Mouse (Mus musculus) heart, embryonic 11.5 days (tissue): ENCODE measurements around the gene Ddx39b. TPM values are rescaled to one million over a fixed set of nuclear protein-coding genes. Genes with fewer than 3 reads are reported as not detected.
A peak's percentile ranks its signal among the peaks of the same experiment; 100 is the strongest.

Source experiments
- ATAC-seq: fragments of 200-750 bp; cut with Nextera tagmentation; replicated peaks from 2 replicates; pipeline ENCODE4 v1.8.0; 2017; ENCODE audit warnings: moderate library complexity; ENCODE audit not compliant: insufficient number of reproducible peaks, low FRiP score, low TSS enrichment
- H3K27ac ChIP-seq: fragments of 300-500 bp; sonication (generic); 2 replicates; pipeline ENCODE4 v1.5.1; 2014; ENCODE audit warnings: mild to moderate bottlenecking, low read depth, low read length
- H3K27me3 ChIP-seq: fragments of 300-500 bp; sonication (generic); 2 replicates; pipeline ENCODE4 v1.6.1; 2014; ENCODE audit warnings: mild to moderate bottlenecking, low read length, mixed read lengths; ENCODE audit not compliant: control insufficient read depth, insufficient read depth
- H3K36me3 ChIP-seq: fragments of 300-500 bp; sonication (generic); 2 replicates; pipeline ENCODE4 v1.6.1; 2014; ENCODE audit warnings: mild to moderate bottlenecking, low read length, moderate library complexity, mixed read lengths; ENCODE audit not compliant: control insufficient read depth, insufficient read depth
- H3K4me1 ChIP-seq: fragments of 300-500 bp; sonication (generic); 2 replicates; pipeline ENCODE4 v1.6.1; 2014; ENCODE audit warnings: low read length; ENCODE audit not compliant: control insufficient read depth, insufficient read depth
- H3K4me2 ChIP-seq: fragments of 300-500 bp; sonication (generic); 2 replicates; pipeline ENCODE4 v1.6.1; 2014; ENCODE audit warnings: mild to moderate bottlenecking, moderate library complexity
- H3K4me3 ChIP-seq: fragments of 300-500 bp; sonication (generic); 2 replicates; pipeline ENCODE4 v1.5.1; 2014; ENCODE audit warnings: low read depth, low read length
- H3K9ac ChIP-seq: fragments of 300-500 bp; sonication (generic); 2 replicates; pipeline ENCODE4 v1.6.1; 2014; ENCODE audit warnings: mild to moderate bottlenecking, low read depth, low read length, moderate library complexity
- H3K9me3 ChIP-seq: fragments of 300-500 bp; sonication (generic); replicated peaks from 2 replicates; pipeline ENCODE4 v1.6.1; 2016; ENCODE audit warnings: low read length; ENCODE audit not compliant: control insufficient read depth
- whole genome bisulfite sequencing: fragments of 180-500 bp; shearing (Covaris S2); extraction: QIAGEN DNeasy Blood & Tissue Kit; methylation state at CpG from one replicate; pipeline ENCODE4 v1.1.7; 2014; ENCODE audit not compliant: insufficient replicate concordance; 5-methylcytosine and 5-hydroxymethylcytosine counted together
- polyA plus RNA-seq: library from polyadenylated mRNA; unstranded; fragments of >200 nt; fragmentation: Nextera tagmentation; extraction: Ambion mirVana; gene quantifications from 2 replicates; pipeline ENCODE4 v1.2.1, GENCODE M21; 2014

Gene Ddx39b
- polyA plus RNA-seq, 1 experiment from 2014 or later = 318 TPM

DNA sequence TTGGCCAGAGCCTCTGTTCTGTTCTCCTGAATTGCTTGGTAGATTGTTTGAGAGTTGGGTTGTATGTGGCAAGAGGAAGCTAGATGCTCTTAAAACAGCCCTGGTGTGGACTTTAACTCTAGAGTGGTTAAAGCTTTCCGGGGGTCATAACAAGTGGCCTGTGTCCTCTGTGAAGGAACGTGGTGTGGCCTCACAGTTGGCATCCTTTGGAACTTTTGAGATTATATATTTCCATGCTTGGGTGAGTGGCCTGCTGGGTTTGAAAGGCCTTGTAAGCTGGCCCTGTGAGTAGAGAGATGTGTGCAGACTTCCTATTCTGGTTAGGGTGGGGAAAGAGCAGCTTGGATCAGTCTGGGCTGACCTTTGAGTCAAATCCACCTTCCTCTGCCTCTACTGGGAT lies 3.5 kb downstream of the Ddx39b start:
- H3K36me3 ChIP-seq = peaks cover 56% of the 10 kb centered on the region
- peak overlapping the region; percentile 96 for H3K4me2 ChIP-seq
- H3K4me3 ChIP-seq = peak overlapping the region; percentile 70; the same call in 1 of the 2 replicates
- H3K4me1 ChIP-seq = peaks cover 34% of the 10 kb centered on the region
- no peak for ATAC-seq
- H3K27me3 ChIP-seq = no peaks in the 10 kb centered on the region
- no peaks in the 10 kb centered on the region for H3K9me3 ChIP-seq
- 0 out of 2 replicates have a peak overlapping the region, but pooled peaks have one; percentile 94 for H3K9ac ChIP-seq
- no peak overlapping the region; the same call in 1 of the 2 replicates for H3K27ac ChIP-seq
- WGBS = 76% methylated on average over 2 of the region's 2 CpGs

DNA sequence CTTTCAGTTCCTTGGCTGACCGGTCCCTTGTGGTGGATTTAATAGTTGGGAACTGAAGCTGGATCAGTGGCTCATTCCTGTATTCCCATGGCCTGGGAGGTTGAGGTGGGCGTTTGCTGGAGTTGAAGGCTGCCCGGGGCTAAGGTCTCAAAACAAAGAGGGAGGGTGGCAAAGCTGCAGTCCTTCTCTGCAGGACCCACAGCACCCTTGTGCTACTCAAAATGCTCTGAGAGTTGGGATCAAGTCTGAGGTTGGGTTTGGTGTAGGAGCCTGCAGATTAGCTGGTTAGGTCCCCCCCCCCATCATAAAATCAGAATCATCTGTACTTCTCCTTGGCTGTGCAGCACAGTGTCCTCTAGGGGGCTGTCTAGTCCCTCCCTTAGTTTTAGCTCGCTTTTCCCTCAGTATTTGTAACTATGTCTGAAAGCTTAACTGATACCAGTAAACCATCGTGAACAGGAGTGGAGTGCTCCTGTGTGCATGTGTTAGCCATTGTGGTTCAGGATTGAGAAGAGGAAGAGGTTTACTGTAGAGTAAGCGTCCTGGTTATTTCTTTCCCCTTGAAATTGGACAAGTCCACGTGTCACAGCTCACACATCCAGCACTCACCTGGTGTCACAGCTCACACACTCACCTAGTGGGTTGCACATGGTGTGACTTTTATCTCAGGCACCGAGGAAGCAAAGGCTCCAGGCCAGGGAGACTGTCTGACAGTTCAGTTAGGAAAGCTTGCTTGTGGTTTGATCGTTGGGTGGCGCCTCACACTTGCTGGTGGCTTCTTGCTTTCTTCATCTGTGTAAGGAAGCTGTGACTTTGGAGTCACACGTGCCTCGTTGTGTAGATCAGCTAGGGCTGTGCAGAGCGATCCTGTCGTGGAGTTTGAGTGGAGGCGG lies 4.4 kb downstream of the Ddx39b start:
- H3K4me2 ChIP-seq = no peak overlapping the region; the same call in 1 of the 2 replicates
- no peaks in the 10 kb centered on the region for H3K27me3 ChIP-seq
- H3K4me1 ChIP-seq = peaks cover 28% of the 10 kb centered on the region
- no peak overlapping the region for H3K9ac ChIP-seq
- no peak for ATAC-seq
- 83% methylated on average over 15 of the region's 15 CpGs for WGBS
- H3K27ac ChIP-seq = no peak overlapping the region
- no peak overlapping the region for H3K4me3 ChIP-seq
- H3K9me3 ChIP-seq = no peaks in the 10 kb centered on the region
- H3K36me3 ChIP-seq = peaks cover 64% of the 10 kb centered on the region

DNA sequence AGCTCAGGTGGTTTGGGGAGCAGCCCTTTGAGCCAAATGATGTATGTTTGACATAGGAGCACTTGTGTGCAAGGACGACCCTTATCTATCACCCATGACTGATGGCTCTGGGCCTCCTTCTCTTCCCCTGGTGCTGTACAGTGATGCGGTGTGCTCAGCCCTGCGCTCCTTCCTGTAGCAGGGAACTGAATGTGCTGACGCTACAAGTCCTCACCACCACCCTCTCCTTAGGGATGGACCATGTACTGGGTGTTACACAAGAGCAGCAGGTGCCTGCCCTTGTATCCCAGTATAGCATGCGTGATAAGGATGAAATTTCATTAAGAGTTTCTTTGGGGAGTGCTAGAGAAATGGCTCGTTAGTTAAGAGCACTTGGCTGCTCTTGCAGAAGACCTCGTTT lies 5.6 kb downstream of the Ddx39b start:
- H3K9ac ChIP-seq = no peak overlapping the region
- 87% methylated on average over 7 of the region's 7 CpGs for WGBS
- H3K27ac ChIP-seq = no peak overlapping the region
- no peak overlapping the region for H3K4me3 ChIP-seq
- ATAC-seq = no peak
- H3K4me2 ChIP-seq = no peak overlapping the region
- peaks cover 71% of the 10 kb centered on the region for H3K36me3 ChIP-seq
- H3K27me3 ChIP-seq = no peaks in the 10 kb centered on the region
- peaks cover 28% of the 10 kb centered on the region for H3K4me1 ChIP-seq
- no peaks in the 10 kb centered on the region for H3K9me3 ChIP-seq

DNA sequence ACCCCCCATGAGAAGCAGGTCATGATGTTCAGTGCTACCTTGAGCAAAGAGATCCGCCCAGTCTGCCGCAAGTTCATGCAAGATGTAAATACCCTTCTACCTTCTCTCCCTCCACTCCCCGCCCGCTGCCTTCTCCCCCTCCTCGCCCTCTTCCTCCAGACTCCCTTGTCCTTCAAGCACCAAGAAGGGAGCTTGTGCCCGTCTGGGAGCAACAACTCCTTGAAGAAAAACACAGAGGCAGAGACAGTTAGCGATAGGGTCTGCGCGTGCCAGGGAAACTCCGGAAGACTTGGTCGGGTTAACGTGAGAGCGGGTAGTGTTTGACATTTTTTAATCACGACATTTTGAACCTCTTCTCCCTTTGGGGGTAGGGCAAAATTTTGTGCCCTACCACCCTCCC lies 7.4 kb downstream of the Ddx39b start:
- Histone ChIP-seq H3K27me3 (no peaks in the 10 kb centered on the region), H3K9me3 (no peaks in the 10 kb centered on the region), H3K4me3 (no peak overlapping the region), H3K4me2 (no peak overlapping the region), H3K9ac (no peak overlapping the region), H3K4me1 (peaks cover 20% of the 10 kb centered on the region), H3K27ac (no peak overlapping the region), H3K36me3 (peaks cover 82% of the 10 kb centered on the region)
- 90% methylated on average over 14 of the region's 14 CpGs for WGBS
- ATAC-seq = no peak

DNA sequence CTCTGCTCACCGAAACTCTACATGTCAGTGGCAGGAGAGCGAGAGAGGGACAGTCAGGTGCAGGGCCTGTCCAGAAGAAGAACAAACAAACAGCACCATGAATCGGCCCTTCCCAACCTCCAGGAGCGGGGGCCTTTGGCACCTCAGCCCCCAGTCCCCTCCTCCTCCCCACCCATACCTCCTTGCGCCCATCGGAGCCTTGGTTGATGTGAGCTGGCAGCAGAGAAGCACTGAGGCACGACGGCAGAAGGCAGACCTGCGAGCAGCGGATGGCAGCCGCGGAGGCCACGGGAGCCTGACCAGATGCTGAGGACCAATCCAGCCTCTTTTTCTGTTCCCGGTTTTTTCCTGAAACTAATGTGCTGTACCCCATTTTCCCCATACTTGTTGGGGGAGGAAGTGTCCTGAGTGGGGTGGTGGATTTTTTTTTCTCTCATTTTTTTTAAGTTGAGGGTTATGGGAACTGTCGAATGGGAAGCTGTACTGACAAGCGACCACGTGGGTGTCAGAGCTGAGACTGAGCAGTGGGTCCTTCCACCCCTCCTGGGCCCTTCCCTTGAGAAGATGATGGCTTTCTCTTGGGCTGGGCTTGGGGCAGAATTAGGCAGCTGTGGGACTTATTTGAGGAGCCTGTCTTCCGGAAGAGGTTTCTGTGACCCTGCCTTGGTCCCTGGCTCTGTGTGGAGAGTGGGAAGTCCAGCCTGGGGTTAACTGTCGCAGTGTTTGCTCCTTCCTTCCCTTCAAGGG lies 8.1 kb downstream of the Ddx39b start:
- no peak overlapping the region for H3K27ac ChIP-seq
- ATAC-seq = no peak
- H3K27me3 ChIP-seq = no peaks in the 10 kb centered on the region
- no peak overlapping the region for H3K4me3 ChIP-seq
- no peaks in the 10 kb centered on the region for H3K9me3 ChIP-seq
- no peak overlapping the region for H3K9ac ChIP-seq
- H3K36me3 ChIP-seq = peaks cover 80% of the 10 kb centered on the region
- peaks cover 13% of the 10 kb centered on the region for H3K4me1 ChIP-seq
- H3K4me2 ChIP-seq = no peak overlapping the region
- 93% methylated on average over 19 of the region's 19 CpGs for WGBS

DNA sequence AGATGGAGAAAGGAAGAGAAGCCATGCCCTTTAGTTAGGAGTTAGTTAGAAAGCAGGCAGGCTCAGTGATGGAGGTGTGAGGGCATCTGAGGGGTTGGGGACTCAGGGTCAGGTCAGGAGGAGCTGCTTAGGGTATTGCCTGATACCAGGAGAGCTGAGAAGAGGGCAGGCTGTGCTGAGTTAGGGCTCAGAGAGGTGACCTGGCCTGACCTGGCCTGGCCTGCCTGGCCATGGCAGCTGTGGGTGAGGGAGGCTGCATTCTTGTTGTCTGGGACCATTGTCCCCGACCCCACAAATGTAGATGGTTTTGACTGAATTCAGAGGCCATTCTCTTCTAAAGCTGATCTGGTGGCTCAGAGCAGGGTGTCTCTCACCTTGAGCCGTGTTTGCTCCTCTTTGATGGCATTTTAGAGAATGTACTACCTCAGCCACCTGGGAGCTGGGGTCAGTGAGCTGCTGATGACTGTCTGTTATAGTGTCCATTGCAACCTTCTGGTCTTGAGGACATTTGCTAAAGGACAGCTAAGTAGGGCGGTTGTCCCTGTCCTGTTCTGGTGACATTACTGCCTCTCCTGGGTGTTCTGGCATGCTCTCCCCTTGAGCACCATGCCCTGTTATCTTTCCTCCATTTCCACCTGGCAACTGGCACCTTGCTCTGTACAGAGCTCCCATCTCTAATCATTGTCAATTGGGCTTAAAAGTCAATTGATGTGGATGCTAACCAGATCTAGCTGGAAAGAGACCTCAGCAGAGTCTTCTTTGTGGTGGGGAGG lies 9.0 kb downstream of the Ddx39b start:
- Histone ChIP-seq H3K4me2 (no peak overlapping the region), H3K36me3 (peaks cover 71% of the 10 kb centered on the region), H3K27me3 (no peaks in the 10 kb centered on the region), H3K4me1 (peaks cover 5% of the 10 kb centered on the region), H3K9ac (0 out of 2 replicates have a peak overlapping the region, but pooled peaks have one; percentile 10), H3K27ac (no peak overlapping the region), H3K4me3 (no peak overlapping the region), H3K9me3 (no peaks in the 10 kb centered on the region)
- 91% methylated on average over 3 of the region's 3 CpGs for WGBS
- no peak for ATAC-seq

DNA sequence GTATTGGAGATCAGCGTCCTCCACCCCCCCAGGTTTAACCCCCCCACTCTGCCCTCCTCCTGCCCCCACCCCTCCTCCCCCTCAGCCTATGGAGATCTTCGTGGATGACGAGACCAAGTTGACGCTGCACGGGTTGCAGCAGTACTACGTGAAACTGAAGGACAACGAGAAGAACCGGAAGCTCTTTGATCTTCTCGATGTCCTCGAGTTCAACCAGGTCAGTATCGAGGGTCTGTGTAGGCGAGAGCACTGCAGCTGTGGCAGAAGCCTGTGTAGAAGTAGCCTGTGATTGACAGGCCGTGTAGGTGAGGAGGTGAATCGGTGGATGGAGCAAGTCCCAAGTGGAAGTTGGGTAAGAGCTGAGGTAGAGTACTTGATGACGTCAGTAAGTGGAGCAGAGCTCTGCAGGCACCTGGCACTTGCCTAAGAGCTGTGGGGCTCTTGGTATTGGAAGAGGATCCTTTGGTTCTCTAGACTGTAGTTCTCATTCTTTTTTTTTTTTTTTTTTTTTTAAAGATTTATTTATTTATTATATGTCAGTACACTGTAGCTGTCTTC lies 9.7 kb downstream of the Ddx39b start:
- no peaks in the 10 kb centered on the region for H3K27me3 ChIP-seq
- peaks cover 64% of the 10 kb centered on the region for H3K36me3 ChIP-seq
- H3K4me1 ChIP-seq = no peaks in the 10 kb centered on the region
- no peak for ATAC-seq
- H3K4me3 ChIP-seq = no peak overlapping the region
- no peak overlapping the region for H3K27ac ChIP-seq
- H3K9ac ChIP-seq = no peak overlapping the region
- H3K9me3 ChIP-seq = no peaks in the 10 kb centered on the region
- WGBS = 83% methylated on average over 15 of the region's 15 CpGs
- no peak overlapping the region for H3K4me2 ChIP-seq

DNA sequence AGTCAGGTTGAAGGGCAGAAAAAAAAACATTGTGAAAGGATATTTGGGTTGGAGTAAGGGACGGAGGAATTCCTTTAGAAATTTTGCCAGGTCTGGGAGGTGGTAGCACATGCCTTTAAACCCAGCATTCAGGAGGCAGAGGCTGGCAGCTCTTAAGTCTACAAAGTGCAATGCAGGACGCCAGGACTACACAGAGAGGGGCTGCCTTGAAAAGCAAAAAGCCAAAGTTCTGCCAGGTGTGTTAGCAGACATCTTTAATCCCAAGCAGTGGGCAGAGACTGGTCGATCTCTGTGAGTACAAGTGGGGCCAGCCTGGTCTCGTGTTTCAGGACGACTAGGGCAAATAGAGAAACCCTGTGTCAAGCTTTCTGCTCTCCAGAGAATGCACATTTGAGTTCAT lies 10.4 kb downstream of the Ddx39b start:
- 86% methylated on average over 5 of the region's 5 CpGs for WGBS
- ATAC-seq = no peak

More for the DNA sequence above, 10.4 kb downstream of the Ddx39b start:
- peaks cover 57% of the 10 kb centered on the region for H3K36me3 ChIP-seq
- H3K27me3 ChIP-seq = no peaks in the 10 kb centered on the region
- H3K4me2 ChIP-seq = no peak overlapping the region
- H3K4me3 ChIP-seq = no peak overlapping the region
- H3K9ac ChIP-seq = no peak overlapping the region
- H3K4me1 ChIP-seq = no peaks in the 10 kb centered on the region
- H3K9me3 ChIP-seq = no peaks in the 10 kb centered on the region
- H3K27ac ChIP-seq = no peak overlapping the region
